Mouse (Mus musculus) embryo, embryonic 11 days (tissue): ENCODE measurements around the gene Pnmal1.

Experiments used
- DNase-seq: peaks from one replicate; pipeline ENCODE4 v3.0.0-alpha.2; 2015

Gene Pnmal1

DNA sequence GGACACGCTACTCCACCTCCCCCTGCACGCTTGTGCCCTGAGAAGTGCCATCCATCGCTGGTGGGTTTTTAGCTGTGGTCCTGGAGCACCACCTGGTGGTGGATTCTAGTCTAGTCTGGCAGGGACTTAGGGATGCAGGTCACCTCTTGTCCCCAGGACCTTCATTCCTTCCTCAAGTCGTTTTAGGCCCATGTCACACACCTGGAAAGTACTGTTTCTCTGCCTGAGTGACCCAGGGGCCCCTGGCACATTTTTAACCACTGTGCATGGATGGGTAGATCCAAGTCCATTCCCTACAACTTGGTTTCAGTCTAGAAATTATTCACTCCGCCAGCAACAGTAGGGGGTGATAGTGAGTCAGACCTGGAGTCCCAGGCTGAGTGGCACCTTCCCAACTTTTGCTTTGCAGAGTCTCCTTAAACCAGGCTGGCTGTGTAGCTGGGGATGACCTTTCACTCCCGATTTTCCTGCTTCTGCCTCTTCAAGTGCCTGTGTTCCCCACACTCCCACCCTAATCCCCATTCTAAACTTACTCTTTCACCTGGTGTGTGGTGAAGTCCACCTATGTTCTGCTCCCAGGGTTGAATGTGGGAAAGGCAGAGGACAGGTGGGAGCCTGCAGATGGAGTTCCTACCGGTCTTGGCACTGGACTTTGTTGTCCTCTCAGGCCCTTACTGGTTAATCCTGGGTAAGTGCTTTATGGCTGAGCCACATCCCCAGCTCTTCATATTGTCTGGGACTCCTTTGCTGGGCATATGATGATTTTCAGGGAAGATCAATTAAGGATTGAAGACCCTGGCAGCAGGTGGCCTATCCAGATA is 43.1 kb downstream of the Pnmal1 start:
- peak; percentile 87 for DNase-seq

DNA sequence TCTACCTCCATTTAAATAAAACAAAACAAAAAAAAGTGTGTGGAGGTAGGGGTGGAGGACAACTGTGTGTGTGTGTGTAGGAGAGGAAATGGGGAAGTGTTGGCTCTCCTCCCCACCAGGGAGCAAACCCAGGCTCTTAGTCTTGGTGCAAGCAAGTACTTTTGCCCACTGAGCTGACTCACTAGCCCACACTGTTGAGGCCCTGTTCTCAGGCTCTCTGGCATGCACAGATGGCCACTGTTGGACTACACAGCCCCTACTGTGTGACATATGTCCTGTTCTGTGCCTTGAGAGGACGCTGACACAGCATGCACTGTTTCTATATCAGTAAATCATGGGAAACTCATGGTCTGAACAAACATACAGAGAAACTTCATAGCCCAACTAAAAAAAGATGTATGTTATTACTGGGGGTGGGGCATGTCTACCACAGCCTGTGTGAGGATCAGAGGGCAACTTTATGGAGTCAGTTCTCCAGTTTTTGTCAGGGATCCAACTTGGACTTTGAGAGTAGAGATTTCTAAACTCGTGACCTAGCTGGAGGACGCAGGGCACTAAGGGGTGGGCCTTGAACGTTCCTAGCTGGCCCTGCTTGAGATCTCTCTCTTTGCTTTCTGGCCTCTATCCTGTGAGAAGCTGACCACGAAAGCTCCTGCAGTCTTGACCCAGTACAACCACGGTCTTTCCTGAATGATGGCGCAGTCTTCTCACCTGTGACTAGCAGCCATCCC is 43.9 kb downstream of the Pnmal1 start:
- DNase-seq = no peak

DNA sequence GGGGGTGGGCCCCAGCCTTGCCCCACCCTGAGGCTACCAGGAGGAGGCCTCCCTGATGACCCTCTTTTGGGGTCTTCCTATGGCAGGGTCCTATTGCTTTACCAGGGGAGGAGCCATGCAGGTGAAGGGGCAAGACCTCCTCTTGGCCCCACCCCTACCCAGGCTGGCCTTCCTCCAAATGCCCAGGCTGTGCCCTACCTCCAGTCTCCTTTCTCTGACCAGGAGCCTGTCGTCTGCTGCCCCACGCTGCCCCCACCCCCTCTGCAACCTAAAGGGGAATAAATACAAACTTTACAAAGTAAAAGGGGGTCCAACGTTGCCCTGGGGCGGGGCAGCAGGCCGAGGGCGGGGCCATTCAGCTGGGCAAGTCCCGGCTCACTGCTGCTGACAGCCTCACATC is 45.2 kb downstream of the Pnmal1 start:
- DNase-seq = no peak

DNA sequence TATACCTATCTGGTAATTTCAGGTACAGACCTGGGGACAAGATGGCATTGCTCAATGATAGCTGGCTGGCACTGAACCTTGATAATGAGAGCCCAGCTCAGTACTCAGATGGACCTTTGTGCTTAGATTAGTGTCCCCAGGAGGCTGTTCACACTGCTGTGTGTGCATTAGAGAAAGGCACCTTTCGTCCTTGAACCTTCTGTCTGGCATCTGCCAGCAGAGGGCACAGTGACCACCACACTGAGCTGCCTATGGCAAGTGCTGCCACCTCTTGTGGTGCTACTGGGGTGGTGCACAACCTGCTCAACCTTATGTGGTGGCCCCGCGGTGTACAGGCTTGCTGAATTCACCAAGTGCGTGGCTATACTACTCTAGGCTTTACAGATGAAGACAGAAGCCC is 47.8 kb downstream of the Pnmal1 start:
- no peak for DNase-seq

DNA sequence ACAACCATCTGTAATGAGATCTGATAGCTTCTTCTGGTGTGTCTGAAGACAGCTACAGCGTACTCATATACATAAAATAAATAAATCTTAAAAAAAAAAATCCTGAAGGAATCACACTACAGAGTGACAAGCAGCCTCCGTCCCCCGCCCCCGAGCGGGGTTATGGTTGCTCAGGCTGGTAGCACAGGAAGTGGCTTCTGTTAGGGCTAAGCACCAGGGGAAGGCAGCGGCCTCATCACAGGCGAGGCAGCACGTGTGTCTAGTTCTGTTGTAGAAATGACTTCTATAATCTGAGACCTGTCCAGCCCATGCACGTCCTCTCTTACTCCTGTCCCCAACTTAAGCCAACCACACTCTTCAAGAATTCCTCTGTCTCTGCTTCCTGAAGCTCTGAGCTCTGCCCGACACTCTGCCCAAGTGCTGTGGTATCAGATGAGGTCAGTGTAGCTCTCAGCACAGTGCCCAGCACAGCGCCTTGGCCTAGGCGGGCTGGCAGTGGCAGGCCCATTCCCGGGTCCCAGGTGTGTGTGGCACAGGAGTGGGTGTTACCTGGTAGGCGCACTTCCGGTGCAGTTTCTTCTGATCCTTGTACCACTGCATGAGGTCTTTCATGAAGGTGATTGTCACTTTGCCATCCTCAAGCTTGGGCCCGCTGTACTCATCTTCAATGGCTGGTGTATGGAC is 50.0 kb downstream of the Pnmal1 start:
- no peak for DNase-seq

- DNase-seq = no peak
These were observed 50.5 kb downstream of the Pnmal1 start for GRCm38 (mm10) chr7:17010010-17010347.

GRCm38 (mm10) chr7:17011909-17012590 is 52.6 kb downstream of the Pnmal1 start:
- no peak for DNase-seq
